Mouse (Mus musculus) limb, embryonic 14.5 days (tissue): Measurements from ENCODE around the gene Cpeb3. TPM values are rescaled to one million over a fixed set of nuclear protein-coding genes. Genes with fewer than 3 reads are reported as not detected.

Experiments
- ATAC-seq: fragments of 200-750 bp; cut with Nextera tagmentation; 2 replicates; pipeline ENCODE4 v1.8.0; 2017; ENCODE audit warnings: low read depth, moderate number of reproducible peaks, moderate TSS enrichment; ENCODE audit not compliant: low FRiP score
- DNase-seq: peaks from one replicate; pipeline ENCODE4 v3.0.0-alpha.2; 2015; ENCODE audit warnings: low spot score
- H3K27ac ChIP-seq: fragments of 300-500 bp; sonication (generic); replicated peaks from 2 replicates; pipeline ENCODE4 v1.5.1; 2014; ENCODE audit warnings: low read depth, mild to moderate bottlenecking, low read length, moderate library complexity, mixed read lengths
- H3K27me3 ChIP-seq: fragments of 300-500 bp; sonication (generic); 2 replicates; pipeline ENCODE4 v1.6.1; 2014; ENCODE audit warnings: low read length, mixed read lengths; ENCODE audit not compliant: control insufficient read depth, insufficient read depth
- H3K36me3 ChIP-seq: fragments of 300-500 bp; sonication (generic); 2 replicates; pipeline ENCODE4 v1.6.1; 2014; ENCODE audit warnings: mild to moderate bottlenecking, low read length, moderate library complexity, mixed read lengths; ENCODE audit not compliant: control insufficient read depth, insufficient read depth
- H3K4me1 ChIP-seq: fragments of 300-500 bp; sonication (generic); 2 replicates; pipeline ENCODE4 v1.6.1; 2014; ENCODE audit warnings: antibody characterized with exemption, low read length, mixed read lengths; ENCODE audit not compliant: control insufficient read depth, insufficient read depth
- H3K4me2 ChIP-seq: fragments of 300-500 bp; sonication (generic); replicated peaks from 2 replicates; pipeline ENCODE4 v1.6.1; 2014; ENCODE audit warnings: low read depth, mild to moderate bottlenecking, low read length, moderate library complexity; ENCODE audit not compliant: severe bottlenecking
- H3K4me3 ChIP-seq: fragments of 300-500 bp; sonication (generic); replicated peaks from 2 replicates; pipeline ENCODE4 v1.5.1; 2014; ENCODE audit warnings: low read length
- H3K9ac ChIP-seq: fragments of 300-500 bp; sonication (generic); 2 replicates; pipeline ENCODE4 v1.6.1; 2014; ENCODE audit warnings: mild to moderate bottlenecking, low read depth, low read length, moderate library complexity; ENCODE audit not compliant: severe bottlenecking
- H3K9me3 ChIP-seq: fragments of 300-500 bp; sonication (generic); 2 replicates; pipeline ENCODE4 v1.6.1; 2016; ENCODE audit warnings: low read length; ENCODE audit not compliant: control insufficient read depth
- POLR2A ChIP-seq: fragments of 200-500 bp; IDR thresholded peaks from 2 replicates; pipeline ENCODE4 v1.8.0; 2012; ENCODE audit warnings: inconsistent platforms, mild to moderate bottlenecking, moderate library complexity, borderline replicate concordance; ENCODE audit not compliant: insufficient read depth, insufficient read length; ENCODE audit errors: extremely low read depth
- WGBS: fragments of 180-500 bp; shearing (Covaris S2); extraction: QIAGEN DNeasy Blood & Tissue Kit; methylation state at CpG from one replicate; pipeline ENCODE4 v1.1.7; 2014; 5-methylcytosine and 5-hydroxymethylcytosine counted together
- polyA plus RNA-seq, 2 experiments: library from polyadenylated mRNA; depleted of rRNA in 1 of 2; stranded (reverse) in 1 of 2; unstranded in 1 of 2; fragments of >200 nt; fragmentation: Nextera tagmentation in 1 of 2; extraction: Ambion mirVana in 1 of 2; gene quantifications; 2 replicates each; pipeline versions ENCODE4 v1.2.1 to v1.2.3; 2012 to 2014

Cpeb3 gene
- polyA plus RNA-seq, 2 experiments, result 1.4 to 1.6 TPM

GRCm38 (mm10) chr19:37044431-37044830 is 164.0 kb downstream of the Cpeb3 start:
- no peak overlapping the region for H3K4me3 ChIP-seq
- no peak overlapping the region for H3K4me2 ChIP-seq
- WGBS, result 90% methylated on average over 10 of the region's 10 CpGs
- DNase-seq (no peak), ATAC-seq (no peak)
- no peaks in the 10 kb centered on the region for H3K4me1 ChIP-seq
- TF ChIP-seq POLR2A, result no peak
- H3K36me3 ChIP-seq, result no peaks in the 10 kb centered on the region
- no peaks in the 10 kb centered on the region for H3K9me3 ChIP-seq
- H3K27ac ChIP-seq, result no peak overlapping the region
- no peak overlapping the region for H3K9ac ChIP-seq
- no peaks in the 10 kb centered on the region for H3K27me3 ChIP-seq

GRCm38 (mm10) chr19:37040906-37041305 is 167.5 kb downstream of the Cpeb3 start:
- H3K27me3 ChIP-seq, result no peaks in the 10 kb centered on the region
- TF ChIP-seq POLR2A, result no peak
- H3K4me2 ChIP-seq, result no peak overlapping the region

GRCm38 (mm10) chr19:37032364-37032763 is 176.0 kb downstream of the Cpeb3 start:
- no peaks in the 10 kb centered on the region for H3K4me1 ChIP-seq
- H3K4me2 ChIP-seq, result no peak overlapping the region
- no peaks in the 10 kb centered on the region for H3K9me3 ChIP-seq
- ATAC-seq (no peak), DNase-seq (no peak)
- H3K9ac ChIP-seq, result no peak overlapping the region
- H3K4me3 ChIP-seq, result no peak overlapping the region
- no peaks in the 10 kb centered on the region for H3K27me3 ChIP-seq
- TF ChIP-seq POLR2A, result no peak
- no peaks in the 10 kb centered on the region for H3K36me3 ChIP-seq
- WGBS, result 75% methylated on average over 2 of the region's 2 CpGs
- H3K27ac ChIP-seq, result no peak overlapping the region

More at GRCm38 (mm10) chr19:37040906-37041305, 167.5 kb downstream of the Cpeb3 start:
- Histone ChIP-seq H3K9ac (no peak overlapping the region), H3K9me3 (no peaks in the 10 kb centered on the region), H3K27ac (no peak overlapping the region), H3K4me1 (no peaks in the 10 kb centered on the region), H3K4me3 (no peak overlapping the region), H3K36me3 (no peaks in the 10 kb centered on the region)
- no peak for ATAC-seq
- no peak for DNase-seq

GRCm38 (mm10) chr19:37031446-37031845 is 177.0 kb downstream of the Cpeb3 start:
- no peak for ATAC-seq
- Histone ChIP-seq H3K9ac (no peak overlapping the region), H3K36me3 (no peaks in the 10 kb centered on the region), H3K27ac (no peak overlapping the region), H3K4me2 (no peak overlapping the region), H3K27me3 (no peaks in the 10 kb centered on the region), H3K4me1 (no peaks in the 10 kb centered on the region), H3K4me3 (no peak overlapping the region), H3K9me3 (no peaks in the 10 kb centered on the region)
- DNase-seq, result no peak
- WGBS, result 87% methylated on average over 5 of the region's 5 CpGs
- no peak for TF ChIP-seq POLR2A

- 78% methylated on average over 6 of the region's 6 CpGs for WGBS
- no peak for DNase-seq
Measured at GRCm38 (mm10) chr19:37029771-37030170, 178.6 kb downstream of the Cpeb3 start.

GRCm38 (mm10) chr19:37026408-37026807 is 182.0 kb downstream of the Cpeb3 start:
- WGBS, result 85% methylated on average over 11 of the region's 11 CpGs
- Histone ChIP-seq H3K9ac (no peak overlapping the region), H3K4me2 (no peak overlapping the region), H3K27me3 (no peaks in the 10 kb centered on the region), H3K36me3 (no peaks in the 10 kb centered on the region), H3K4me3 (no peak overlapping the region), H3K4me1 (no peaks in the 10 kb centered on the region), H3K9me3 (no peaks in the 10 kb centered on the region), H3K27ac (no peak overlapping the region)
- ATAC-seq (no peak), DNase-seq (no peak)
- no peak for TF ChIP-seq POLR2A

More at GRCm38 (mm10) chr19:37029771-37030170, 178.6 kb downstream of the Cpeb3 start:
- H3K4me3 ChIP-seq, result no peak overlapping the region
- H3K27ac ChIP-seq, result no peak overlapping the region
- H3K4me2 ChIP-seq, result no peak overlapping the region
- TF ChIP-seq POLR2A, result no peak
- ATAC-seq, result no peak
- H3K27me3 ChIP-seq, result no peaks in the 10 kb centered on the region
- H3K36me3 ChIP-seq, result no peaks in the 10 kb centered on the region
- no peak overlapping the region for H3K9ac ChIP-seq
- no peaks in the 10 kb centered on the region for H3K4me1 ChIP-seq
- H3K9me3 ChIP-seq, result no peaks in the 10 kb centered on the region
